Mouse (Mus musculus): ENCODE results near the gene Hoxb3. TPM values are rescaled to one million over a fixed set of nuclear protein-coding genes. Genes with fewer than 3 reads are reported as not detected.

Hoxb3 gene
- total and polyA plus RNA-seq, 3 experiments = not detected

- H3K27ac ChIP-seq (ENCODE audit: control insufficient read depth, low read depth, low read length) = no peak overlapping the region
- no peaks in the 10 kb centered on the region; a peak in 2 of 4 replicates for H3K27me3 ChIP-seq (ENCODE audit: control insufficient read depth in 1 of 2, insufficient read depth in 2 of 2, low read length in 2 of 2)
- no peak for TF ChIP-seq MAZ (IDR thresholded peaks at IDR 0.05; ENCODE audit: low read depth, low read length)
- TF ChIP-seq JUND (IDR thresholded peaks at IDR 0.05; ENCODE audit: low read depth, low read length) = no peak
- no peak for TF ChIP-seq MXI1 (IDR thresholded peaks at IDR 0.05; ENCODE audit: low read depth, low read length)
- TF ChIP-seq SMC3 (IDR thresholded peaks at IDR 0.05; ENCODE audit: low read depth, low read length) = no peak
- DNase-seq (ENCODE audit: low read depth, low spot score) = no peak
- no peaks in the 10 kb centered on the region for H3K9me3 ChIP-seq (replicated peaks; ENCODE audit: insufficient read depth, low read length)
- H3K4me1 ChIP-seq (ENCODE audit: control insufficient read depth in 1 of 2, insufficient read depth in 2 of 2, low read length in 2 of 2) = no peaks in the 10 kb centered on the region
- H3K79me2 ChIP-seq (ENCODE audit: control insufficient read depth, insufficient read depth, low read length, poor library complexity) = no peaks in the 10 kb centered on the region
- no peaks in the 10 kb centered on the region for H3K36me3 ChIP-seq (ENCODE audit: control insufficient read depth in 1 of 2, insufficient read depth in 2 of 2, low read length in 2 of 2)
- H3K9ac ChIP-seq (ENCODE audit: control insufficient read depth, low read depth, low read length, poor library complexity, severe bottlenecking) = no peak overlapping the region
- H3K4me3 ChIP-seq (ENCODE audit: control insufficient read depth in 1 of 2, insufficient read depth in 1 of 2, low read depth in 2 of 2, low read length in 2 of 2) = no peak overlapping the region
Observed at GRCm38 (mm10) chr11:96368686-96369085, 45.6 kb downstream of the Hoxb3 start.

- no peak for DNase-seq (ENCODE audit: low read depth, low spot score)
- no peaks in the 10 kb centered on the region for H3K36me3 ChIP-seq (ENCODE audit: control insufficient read depth in 1 of 2, insufficient read depth in 2 of 2, low read length in 2 of 2)
- H3K9me3 ChIP-seq (replicated peaks; ENCODE audit: insufficient read depth, low read length) = no peaks in the 10 kb centered on the region
- no peak overlapping the region for H3K27ac ChIP-seq (ENCODE audit: control insufficient read depth, low read depth, low read length)
- H3K79me2 ChIP-seq (ENCODE audit: control insufficient read depth, insufficient read depth, low read length, poor library complexity) = no peaks in the 10 kb centered on the region
- H3K4me1 ChIP-seq (ENCODE audit: control insufficient read depth in 1 of 2, insufficient read depth in 2 of 2, low read length in 2 of 2) = no peaks in the 10 kb centered on the region
- no peaks in the 10 kb centered on the region; a peak in 2 of 4 replicates for H3K27me3 ChIP-seq (ENCODE audit: control insufficient read depth in 1 of 2, insufficient read depth in 2 of 2, low read length in 2 of 2)
- H3K4me3 ChIP-seq (ENCODE audit: control insufficient read depth in 1 of 2, insufficient read depth in 1 of 2, low read depth in 2 of 2, low read length in 2 of 2) = no peak overlapping the region
- no peak overlapping the region for H3K9ac ChIP-seq (ENCODE audit: control insufficient read depth, low read depth, low read length, poor library complexity, severe bottlenecking)
- TF ChIP-seq RCOR1 (IDR thresholded peaks at IDR 0.05; ENCODE audit: low read depth, low read length) = no peak
- no peak for TF ChIP-seq GABPA (IDR thresholded peaks at IDR 0.05; ENCODE audit: low read depth, low read length)
- no peak for TF ChIP-seq UBTF (IDR thresholded peaks at IDR 0.05; ENCODE audit: borderline replicate concordance, insufficient read depth, low read depth, low read length)
- no peak for TF ChIP-seq POLR2AphosphoS2 (IDR thresholded peaks at IDR 0.05; ENCODE audit: low read length)
- no peak for TF ChIP-seq E2F4 (IDR thresholded peaks at IDR 0.05; ENCODE audit: borderline replicate concordance, low read depth, low read length)
- no peak for TF ChIP-seq ZNF384 (IDR thresholded peaks at IDR 0.05; ENCODE audit: low read depth, low read length)
- TF ChIP-seq CHD2 (IDR thresholded peaks at IDR 0.05; ENCODE audit: low read length) = no peak
- TF ChIP-seq SIN3A (IDR thresholded peaks at IDR 0.05; ENCODE audit: low read length) = no peak
- no peak for TF ChIP-seq TCF12 (IDR thresholded peaks at IDR 0.05; ENCODE audit: low read depth, low read length)
- no peak for TF ChIP-seq ZMIZ1 (IDR thresholded peaks at IDR 0.05; ENCODE audit: low read depth, low read length)
- TF ChIP-seq MXI1 (IDR thresholded peaks at IDR 0.05; ENCODE audit: low read depth, low read length) = no peak
- no peak for TF ChIP-seq MAZ (IDR thresholded peaks at IDR 0.05; ENCODE audit: low read depth, low read length)
- no peak for TF ChIP-seq SMC3 (IDR thresholded peaks at IDR 0.05; ENCODE audit: low read depth, low read length)
- TF ChIP-seq MYC (IDR thresholded peaks at IDR 0.05; ENCODE audit: low read depth, low read length) = no peak
- TF ChIP-seq USF2 (IDR thresholded peaks at IDR 0.05; ENCODE audit: borderline replicate concordance in 1 of 2, insufficient read depth in 1 of 2, low read depth in 1 of 2, low read length in 2 of 2) = no peak
Observed at GRCm38 (mm10) chr11:96369140-96369539, 46.0 kb downstream of the Hoxb3 start.
